Mouse (Mus musculus) erythroblast, embryonic 14.5 days (primary cell): ENCODE measurements around the gene Wfdc2.

Source experiments
- GATA1 ChIP-seq: IDR thresholded peaks from 2 replicates; pipeline ENCODE4 v1.6.1; 2012; ENCODE audit warnings: low read length, inconsistent platforms, mixed read lengths
- TAL1 ChIP-seq: IDR thresholded peaks from 3 replicates; pipeline ENCODE4 v1.6.1; 2012; ENCODE audit warnings: low read length, inconsistent platforms, mixed read lengths

DNA sequence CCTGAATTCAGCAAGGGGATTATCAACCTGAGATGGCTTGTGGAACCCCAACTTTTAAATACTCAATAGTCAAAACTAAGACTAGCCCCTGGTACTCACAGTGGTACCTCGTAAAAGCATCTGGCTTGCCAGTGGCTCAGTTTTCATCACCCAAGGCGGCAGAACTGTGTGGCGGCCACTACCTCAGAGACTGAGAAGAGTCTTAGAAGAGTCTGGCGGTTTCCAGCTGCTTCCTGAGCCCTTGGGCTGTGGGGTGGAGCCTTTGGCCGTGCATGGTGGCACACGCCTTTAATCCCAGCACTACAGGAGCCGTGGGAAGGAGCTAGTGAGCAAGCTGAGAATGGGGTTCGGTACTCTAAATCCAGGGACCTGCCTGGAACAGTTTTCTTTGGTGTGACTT lies 39.9 kb upstream of the Wfdc2 start:
- TF ChIP-seq GATA1 = no peak
- TF ChIP-seq TAL1 = no peak
